Mouse (Mus musculus): ENCODE results near the gene Armh1. TPM values are rescaled to one million over a fixed set of nuclear protein-coding genes. Genes with fewer than 3 reads are reported as not detected.

Armh1 gene
- polyA plus RNA-seq, 1 experiment = not detected

GRCm38 (mm10) chr4:117288927-117289801, 37.2 kb upstream of the Armh1 start:
- H3K4me3 ChIP-seq (ENCODE audit: insufficient read depth, poor library complexity, severe bottlenecking) = peak overlapping the region; percentile 55
- H3K79me2 ChIP-seq (ENCODE audit: control insufficient read depth, insufficient read depth) = peaks cover 12% of the 10 kb centered on the region
- H3K36me3 ChIP-seq (ENCODE audit: control insufficient read depth, insufficient read depth) = peaks cover 26% of the 10 kb centered on the region
- no peaks in the 10 kb centered on the region for H3K27me3 ChIP-seq (ENCODE audit: control insufficient read depth, insufficient read depth, insufficient read length)
- no peak for TF ChIP-seq MYOG (IDR thresholded peaks at IDR 0.05; ENCODE audit: control insufficient read depth, extremely low read depth, insufficient read length)
- TF ChIP-seq USF1 (IDR thresholded peaks at IDR 0.05; ENCODE audit: low read depth) = peak; percentile 41
- peaks cover 7% of the 10 kb centered on the region for H3K79me3 ChIP-seq (ENCODE audit: low read depth)
- H3ac ChIP-seq (ENCODE audit: control insufficient read depth, insufficient read length, low read depth) = peak overlapping the region; percentile 51

GRCm38 (mm10) chr4:117288277-117288926, 36.5 kb upstream of the Armh1 start:
- Histone ChIP-seq H3K79me3 (ENCODE audit: low read depth) (peaks cover 7% of the 10 kb centered on the region), H3ac (ENCODE audit: control insufficient read depth, insufficient read length, low read depth) (peak overlapping the region; percentile 51), H3K4me3 (ENCODE audit: insufficient read depth, poor library complexity, severe bottlenecking) (peak overlapping the region; percentile 55), H3K27me3 (ENCODE audit: control insufficient read depth, insufficient read depth, insufficient read length) (no peaks in the 10 kb centered on the region), H3K36me3 (ENCODE audit: control insufficient read depth, insufficient read depth) (peaks cover 34% of the 10 kb centered on the region), H3K79me2 (ENCODE audit: control insufficient read depth, insufficient read depth) (peaks cover 12% of the 10 kb centered on the region)
- TF ChIP-seq CEBPB (IDR thresholded peaks at IDR 0.05; ENCODE audit: low read depth) = no peak
- no peak for TF ChIP-seq CTCF (IDR thresholded peaks at IDR 0.05; ENCODE audit: control insufficient read depth, insufficient read depth, insufficient read length)
- no peak for TF ChIP-seq MYOD1 (IDR thresholded peaks at IDR 0.05; ENCODE audit: control insufficient read depth, insufficient read length, low read depth)
- TF ChIP-seq FOSL1 (IDR thresholded peaks at IDR 0.05; ENCODE audit: insufficient read depth, low read length, poor library complexity, severe bottlenecking) = no peak
- TF ChIP-seq MYOG (IDR thresholded peaks at IDR 0.05; ENCODE audit: control insufficient read depth, extremely low read depth, insufficient read length) = no peak
- no peak for TF ChIP-seq MAX (IDR thresholded peaks at IDR 0.05)
- TF ChIP-seq USF1 (IDR thresholded peaks at IDR 0.05; ENCODE audit: low read depth) = no peak

GRCm38 (mm10) chr4:117284363-117284762, 32.4 kb upstream of the Armh1 start:
- no peak overlapping the region for H3ac ChIP-seq (ENCODE audit: control insufficient read depth, insufficient read length, low read depth)
- peaks cover 68% of the 10 kb centered on the region for H3K36me3 ChIP-seq (ENCODE audit: control insufficient read depth, insufficient read depth)
- no peaks in the 10 kb centered on the region for H3K27me3 ChIP-seq (ENCODE audit: control insufficient read depth, insufficient read depth, insufficient read length)
- H3K79me2 ChIP-seq (ENCODE audit: control insufficient read depth, insufficient read depth) = peaks cover 12% of the 10 kb centered on the region
- peaks cover 7% of the 10 kb centered on the region for H3K79me3 ChIP-seq (ENCODE audit: low read depth)
- TF ChIP-seq CEBPB (IDR thresholded peaks at IDR 0.05; ENCODE audit: low read depth) = no peak
- no peak for TF ChIP-seq MYOD1 (IDR thresholded peaks at IDR 0.05; ENCODE audit: control insufficient read depth, insufficient read length, low read depth)
- no peak for TF ChIP-seq FOSL1 (IDR thresholded peaks at IDR 0.05; ENCODE audit: insufficient read depth, low read length, poor library complexity, severe bottlenecking)
- TF ChIP-seq CTCF (IDR thresholded peaks at IDR 0.05; ENCODE audit: control insufficient read depth, insufficient read depth, insufficient read length) = no peak
- TF ChIP-seq MAX (IDR thresholded peaks at IDR 0.05) = no peak
- no peak for TF ChIP-seq USF1 (IDR thresholded peaks at IDR 0.05; ENCODE audit: low read depth)
- TF ChIP-seq MYOG (IDR thresholded peaks at IDR 0.05; ENCODE audit: control insufficient read depth, extremely low read depth, insufficient read length) = no peak
- no peak overlapping the region for H3K4me3 ChIP-seq (ENCODE audit: insufficient read depth, poor library complexity, severe bottlenecking)

GRCm38 (mm10) chr4:117283271-117284191, 31.6 kb upstream of the Armh1 start:
- Histone ChIP-seq H3ac (ENCODE audit: control insufficient read depth, insufficient read length, low read depth) (no peak overlapping the region), H3K79me2 (ENCODE audit: control insufficient read depth, insufficient read depth) (peaks cover 9% of the 10 kb centered on the region), H3K27me3 (ENCODE audit: control insufficient read depth, insufficient read depth, insufficient read length) (no peaks in the 10 kb centered on the region), H3K4me3 (ENCODE audit: insufficient read depth, poor library complexity, severe bottlenecking) (no peak overlapping the region), H3K79me3 (ENCODE audit: low read depth) (peaks cover 7% of the 10 kb centered on the region), H3K36me3 (ENCODE audit: control insufficient read depth, insufficient read depth) (peaks cover 72% of the 10 kb centered on the region)
- TF ChIP-seq FOSL1 (IDR thresholded peaks at IDR 0.05; ENCODE audit: insufficient read depth, low read length, poor library complexity, severe bottlenecking) (no peak), MAX (IDR thresholded peaks at IDR 0.05) (no peak), USF1 (IDR thresholded peaks at IDR 0.05; ENCODE audit: low read depth) (no peak), CEBPB (IDR thresholded peaks at IDR 0.05; ENCODE audit: low read depth) (no peak), MYOD1 (IDR thresholded peaks at IDR 0.05; ENCODE audit: control insufficient read depth, insufficient read length, low read depth) (no peak), MYOG (IDR thresholded peaks at IDR 0.05; ENCODE audit: control insufficient read depth, extremely low read depth, insufficient read length) (no peak), CTCF (IDR thresholded peaks at IDR 0.05; ENCODE audit: control insufficient read depth, insufficient read depth, insufficient read length) (no peak)

- no peaks in the 10 kb centered on the region for H3K79me2 ChIP-seq (ENCODE audit: control insufficient read depth, insufficient read depth)
- H3ac ChIP-seq (ENCODE audit: control insufficient read depth, insufficient read length, low read depth) = no peak overlapping the region
- H3K36me3 ChIP-seq (ENCODE audit: control insufficient read depth, insufficient read depth) = peaks cover 78% of the 10 kb centered on the region
- H3K4me3 ChIP-seq (ENCODE audit: insufficient read depth, poor library complexity, severe bottlenecking) = no peak overlapping the region
- H3K27me3 ChIP-seq (ENCODE audit: control insufficient read depth, insufficient read depth, insufficient read length) = no peaks in the 10 kb centered on the region
- H3K79me3 ChIP-seq (ENCODE audit: low read depth) = no peaks in the 10 kb centered on the region
- no peak for TF ChIP-seq MYOG (IDR thresholded peaks at IDR 0.05; ENCODE audit: control insufficient read depth, extremely low read depth, insufficient read length)
- TF ChIP-seq USF1 (IDR thresholded peaks at IDR 0.05; ENCODE audit: low read depth) = no peak
- TF ChIP-seq MAX (IDR thresholded peaks at IDR 0.05) = no peak
These were observed 29.3 kb upstream of the Armh1 start for GRCm38 (mm10) chr4:117281090-117281845.
